Mouse (Mus musculus) hindbrain, embryonic 10.5 days (tissue): ENCODE measurements at regions not wholly inside any gene's neighbourhood (a gene's known extent, or its start where the extent isn't known, plus 50 kb on each side); places are given as distances from the start of the nearest gene placed in this dataset.
A peak's percentile ranks its signal among the peaks of the same experiment; 100 is the strongest.

Experiments
- DNase-seq: peaks from one replicate; pipeline ENCODE4 v3.0.0-alpha.2; 2017; ENCODE audit warnings: low spot score
- H3K27ac ChIP-seq: fragments of 300-500 bp; sonication (generic); 2 replicates; pipeline ENCODE4 v1.5.1; 2016; ENCODE audit warnings: mild to moderate bottlenecking, moderate library complexity
- H3K27me3 ChIP-seq: fragments of 300-500 bp; sonication (generic); 2 replicates; pipeline ENCODE4 v1.6.1; 2016; ENCODE audit warnings: mild to moderate bottlenecking; ENCODE audit not compliant: poor library complexity, insufficient read depth, severe bottlenecking
- H3K36me3 ChIP-seq: fragments of 300-500 bp; sonication (generic); 2 replicates; pipeline ENCODE4 v1.6.1; 2016; ENCODE audit warnings: mild to moderate bottlenecking, moderate library complexity
- H3K4me1 ChIP-seq: fragments of 300-500 bp; sonication (generic); replicated peaks from 2 replicates; pipeline ENCODE4 v1.6.1; 2016; ENCODE audit warnings: mild to moderate bottlenecking
- H3K4me3 ChIP-seq: fragments of 300-500 bp; sonication (generic); 2 replicates; pipeline ENCODE4 v1.5.1; 2016; ENCODE audit warnings: mild to moderate bottlenecking, moderate library complexity
- H3K9me3 ChIP-seq: fragments of 300-500 bp; sonication (generic); 2 replicates; pipeline ENCODE4 v1.6.1; 2016; ENCODE audit warnings: mild to moderate bottlenecking, moderate library complexity
- WGBS: fragments of 180-500 bp; shearing (Covaris S2); methylation state at CpG from one replicate; pipeline ENCODE4 v1.1.7; 2016; 5-methylcytosine and 5-hydroxymethylcytosine counted together

GRCm38 (mm10) chr8:89855556-89855955, 492.6 kb downstream of the Tox3 start:
- 90% methylated on average over 5 of the region's 5 CpGs for WGBS
- no peak overlapping the region for H3K27ac ChIP-seq
- H3K4me3 ChIP-seq: no peak overlapping the region
- no peaks in the 10 kb centered on the region for H3K36me3 ChIP-seq
- DNase-seq: no peak
- no peaks in the 10 kb centered on the region for H3K9me3 ChIP-seq
- no peaks in the 10 kb centered on the region for H3K4me1 ChIP-seq
- H3K27me3 ChIP-seq: no peaks in the 10 kb centered on the region

GRCm38 (mm10) chr8:89850209-89850796, 497.8 kb downstream of the Tox3 start:
- peak; percentile 58 for DNase-seq
- Histone ChIP-seq H3K36me3 (no peaks in the 10 kb centered on the region), H3K9me3 (no peaks in the 10 kb centered on the region), H3K27ac (peak overlapping the region; percentile 35), H3K4me3 (no peak overlapping the region), H3K27me3 (no peaks in the 10 kb centered on the region), H3K4me1 (peaks cover 6% of the 10 kb centered on the region; the same call in 1 of the 2 replicates)
- WGBS: 49% methylated on average over 3 of the region's 3 CpGs

DNA sequence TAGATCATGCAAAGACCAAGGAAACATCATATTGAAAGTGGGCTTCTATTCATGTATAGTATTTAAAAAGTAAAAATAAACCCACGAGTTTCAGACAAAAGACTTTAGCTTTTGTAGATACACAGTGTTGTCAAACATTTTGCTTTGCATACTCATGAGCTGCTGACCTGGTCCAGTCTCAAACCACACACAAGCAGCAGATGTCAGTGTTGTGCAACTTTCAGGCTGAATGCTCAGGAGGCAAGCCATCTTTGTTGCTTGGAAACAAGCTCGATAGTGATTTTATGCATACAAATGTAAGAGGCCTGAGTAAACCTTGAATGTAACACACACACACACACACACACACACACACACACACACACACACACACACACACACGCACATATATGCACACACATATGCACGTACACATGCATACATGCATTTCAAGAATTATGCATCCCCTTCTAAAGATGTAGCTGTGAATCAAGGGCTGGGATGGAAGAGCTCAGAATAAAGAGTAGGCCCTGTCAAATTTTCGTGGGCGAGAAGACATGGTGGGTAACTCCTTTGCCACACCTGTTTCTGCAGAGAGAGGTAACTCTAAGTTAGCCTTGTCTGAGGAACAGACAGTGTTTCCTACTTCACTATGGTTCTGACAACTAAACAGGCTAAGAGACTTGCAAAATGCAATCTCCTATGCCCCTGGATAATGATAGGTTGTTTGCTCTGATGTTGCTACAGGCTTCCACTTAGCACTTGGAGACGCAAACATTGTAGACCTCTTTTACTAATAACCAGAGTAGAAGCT, 498.5 kb downstream of the Tox3 start:
- Histone ChIP-seq H3K9me3 (no peaks in the 10 kb centered on the region), H3K36me3 (no peaks in the 10 kb centered on the region), H3K27me3 (no peaks in the 10 kb centered on the region), H3K4me1 (peaks cover 6% of the 10 kb centered on the region; the same call in 1 of the 2 replicates), H3K4me3 (no peak overlapping the region), H3K27ac (peak overlapping the region; percentile 35; the same call in 1 of the 2 replicates)
- 61% methylated on average over 7 of the region's 7 CpGs for WGBS
- DNase-seq: peak; percentile 63

DNA sequence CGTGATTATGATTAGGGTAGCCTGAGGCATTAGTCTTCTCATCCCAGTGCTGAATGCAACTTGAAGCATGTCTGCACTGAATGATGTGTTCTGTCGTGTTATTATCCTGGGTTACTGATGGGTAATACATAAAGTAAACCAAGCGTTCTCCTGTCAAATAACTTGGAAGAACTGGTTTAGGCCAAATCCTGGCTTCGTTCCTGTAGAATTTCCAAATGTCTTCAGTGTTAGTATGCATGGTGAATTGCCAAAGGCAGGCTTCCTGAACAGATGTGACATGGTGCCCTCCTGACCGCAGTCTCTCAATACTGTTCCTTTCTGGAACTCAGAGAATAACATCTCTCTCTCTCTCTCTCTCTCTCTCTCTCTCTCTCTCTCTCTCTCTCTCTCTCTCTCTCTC, 509.6 kb downstream of the Tox3 start:
- 86% methylated on average over 5 of the region's 5 CpGs for WGBS
- Histone ChIP-seq H3K4me3 (no peak overlapping the region), H3K27ac (no peak overlapping the region), H3K4me1 (no peaks in the 10 kb centered on the region), H3K9me3 (no peaks in the 10 kb centered on the region), H3K27me3 (no peaks in the 10 kb centered on the region), H3K36me3 (no peaks in the 10 kb centered on the region)
- no peak for DNase-seq

GRCm38 (mm10) chr8:89833715-89834114, 514.4 kb downstream of the Tox3 start:
- DNase-seq: no peak
- Histone ChIP-seq H3K27me3 (no peaks in the 10 kb centered on the region), H3K4me1 (no peaks in the 10 kb centered on the region), H3K36me3 (no peaks in the 10 kb centered on the region), H3K27ac (no peak overlapping the region), H3K4me3 (no peak overlapping the region), H3K9me3 (no peaks in the 10 kb centered on the region)
- WGBS: 76% methylated on average over 4 of the region's 4 CpGs

DNA sequence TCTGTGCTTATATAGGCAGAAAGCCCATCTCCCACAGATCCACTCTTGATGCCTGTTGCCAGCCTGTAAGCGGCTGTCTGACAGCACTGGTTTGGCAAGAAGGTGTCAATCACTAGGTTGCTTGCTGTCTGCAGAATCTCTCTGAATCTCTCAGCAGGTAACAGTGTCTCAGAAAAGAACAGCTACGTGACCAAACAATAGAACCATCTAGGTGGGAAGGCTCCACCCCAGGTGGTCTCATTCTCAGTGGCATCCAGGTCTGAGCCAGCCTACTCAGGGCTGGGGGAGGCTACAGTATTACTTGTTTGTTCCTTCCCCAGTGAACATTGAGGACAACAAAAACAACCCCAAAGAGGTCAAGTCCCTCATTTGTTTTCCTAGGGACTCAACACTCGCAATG, 523.6 kb downstream of the Tox3 start:
- Histone ChIP-seq H3K9me3 (0 out of 2 replicates have a peak, but pooled peaks cover 4% of the 10 kb centered on the region), H3K36me3 (no peaks in the 10 kb centered on the region), H3K4me3 (no peak overlapping the region), H3K27me3 (no peaks in the 10 kb centered on the region; the same call in 1 of the 2 replicates), H3K4me1 (peaks cover 25% of the 10 kb centered on the region), H3K27ac (peak overlapping the region; percentile 37; the same call in 1 of the 2 replicates)
- WGBS: 19% methylated on average over 3 of the region's 3 CpGs
- no peak for DNase-seq

DNA sequence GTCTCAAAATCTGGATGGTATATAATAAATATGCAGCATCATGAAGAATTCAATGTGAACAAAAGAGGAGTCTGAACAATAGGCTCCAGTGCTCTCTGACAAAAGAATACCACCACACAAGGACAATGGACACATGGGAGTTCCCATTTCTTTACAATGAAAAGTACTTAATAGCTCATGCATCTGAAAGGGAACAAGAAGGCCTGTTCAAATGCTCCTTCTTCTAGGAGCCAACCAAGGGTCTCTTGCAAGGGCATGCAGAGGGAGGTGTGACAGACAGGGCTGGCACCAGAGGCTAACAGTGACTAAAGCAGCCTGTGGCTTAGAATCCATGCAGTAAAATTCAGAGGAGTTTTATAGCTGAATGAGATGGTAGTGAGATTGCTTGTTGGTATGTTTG, 524.5 kb downstream of the Tox3 start:
- Histone ChIP-seq H3K27me3 (no peaks in the 10 kb centered on the region; the same call in 1 of the 2 replicates), H3K27ac (peak overlapping the region; percentile 70), H3K4me1 (peaks cover 25% of the 10 kb centered on the region), H3K9me3 (0 out of 2 replicates have a peak, but pooled peaks cover 4% of the 10 kb centered on the region), H3K36me3 (no peaks in the 10 kb centered on the region), H3K4me3 (no peak overlapping the region)
- peak; percentile 15 for DNase-seq

GRCm38 (mm10) chr8:89812036-89812711, 536.0 kb downstream of the Tox3 start:
- WGBS: 86% methylated on average over 4 of the region's 4 CpGs
- no peak overlapping the region for H3K27ac ChIP-seq
- no peaks in the 10 kb centered on the region for H3K9me3 ChIP-seq
- no peak overlapping the region for H3K4me3 ChIP-seq
- DNase-seq: no peak
- H3K27me3 ChIP-seq: no peaks in the 10 kb centered on the region
- H3K36me3 ChIP-seq: no peaks in the 10 kb centered on the region
- H3K4me1 ChIP-seq: no peaks in the 10 kb centered on the region

- peaks cover 25% of the 10 kb centered on the region for H3K27me3 ChIP-seq
- peaks cover 18% of the 10 kb centered on the region for H3K4me1 ChIP-seq
- no peak overlapping the region for H3K27ac ChIP-seq
- H3K9me3 ChIP-seq: no peaks in the 10 kb centered on the region
- DNase-seq: no peak
- H3K36me3 ChIP-seq: no peaks in the 10 kb centered on the region
- 84% methylated on average over 10 of the region's 10 CpGs for WGBS
- H3K4me3 ChIP-seq: no peak overlapping the region
These were observed 559.8 kb downstream of the Tox3 start for GRCm38 (mm10) chr8:89788296-89788695.

DNA sequence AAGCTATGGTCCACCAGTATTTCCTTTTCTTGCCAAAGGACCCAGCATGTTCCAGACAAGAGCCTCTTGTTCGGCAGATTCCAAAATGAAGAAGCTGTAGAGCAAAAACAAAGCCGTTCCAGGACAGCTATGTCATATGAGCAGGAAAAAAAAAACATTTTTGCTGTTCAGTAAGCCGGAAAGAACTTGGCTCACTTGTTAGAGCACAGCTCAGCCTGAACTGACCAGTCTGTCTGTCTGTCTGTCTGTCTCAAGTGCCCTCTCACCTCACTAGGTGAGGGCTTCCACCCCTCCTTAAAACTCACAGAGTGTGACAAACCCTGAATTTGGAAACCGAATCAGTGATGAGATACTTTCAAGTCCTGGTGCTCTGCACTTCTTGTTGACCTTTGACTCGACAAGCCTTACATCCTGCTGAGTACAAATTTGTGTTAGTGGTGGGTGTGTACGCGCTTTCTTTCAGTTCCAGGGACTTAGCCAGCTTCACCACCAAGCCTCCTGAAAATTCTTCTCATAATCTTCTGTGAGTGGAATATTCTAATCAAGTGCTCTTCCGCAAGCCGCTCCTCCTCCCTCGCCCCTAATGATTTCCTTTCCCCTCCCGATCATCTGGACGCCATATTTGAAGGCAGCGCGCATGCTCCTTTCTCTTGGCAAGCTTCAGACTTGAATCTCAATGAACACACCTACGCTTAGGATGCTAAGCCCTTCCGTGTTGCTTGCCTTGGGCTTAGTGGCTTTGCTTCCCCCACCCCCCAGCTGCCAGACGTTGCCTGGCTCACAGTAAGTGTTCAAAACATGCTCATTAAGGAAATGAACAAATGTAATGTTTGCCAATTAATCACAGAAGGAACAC, 560.9 kb downstream of the Tox3 start:
- H3K36me3 ChIP-seq: no peaks in the 10 kb centered on the region
- no peak for DNase-seq
- H3K9me3 ChIP-seq: no peaks in the 10 kb centered on the region
- H3K4me1 ChIP-seq: peaks cover 28% of the 10 kb centered on the region
- no peak overlapping the region for H3K4me3 ChIP-seq
- 59% methylated on average over 17 of the region's 17 CpGs for WGBS
- peaks cover 25% of the 10 kb centered on the region for H3K27me3 ChIP-seq
- H3K27ac ChIP-seq: no peak overlapping the region

- DNase-seq: peak; percentile 73
- peaks cover 25% of the 10 kb centered on the region for H3K27me3 ChIP-seq
These were observed 563.1 kb downstream of the Tox3 start for GRCm38 (mm10) chr8:89785011-89785410.

GRCm38 (mm10) chr8:89783311-89783710, 564.8 kb downstream of the Tox3 start:
- Histone ChIP-seq H3K36me3 (no peaks in the 10 kb centered on the region), H3K9me3 (no peaks in the 10 kb centered on the region), H3K27ac (peak overlapping the region; percentile 53; the same call in 1 of the 2 replicates), H3K4me1 (peaks cover 44% of the 10 kb centered on the region), H3K27me3 (peaks cover 20% of the 10 kb centered on the region), H3K4me3 (no peak overlapping the region)
- DNase-seq: no peak
- WGBS: 75% methylated on average over 5 of the region's 5 CpGs

More at GRCm38 (mm10) chr8:89785011-89785410, 563.1 kb downstream of the Tox3 start:
- H3K4me1 ChIP-seq: peaks cover 44% of the 10 kb centered on the region
- H3K9me3 ChIP-seq: no peaks in the 10 kb centered on the region
- 21% methylated on average over 7 of the region's 7 CpGs for WGBS
- H3K4me3 ChIP-seq: no peak overlapping the region
- H3K36me3 ChIP-seq: no peaks in the 10 kb centered on the region
- no peak overlapping the region for H3K27ac ChIP-seq
